Mouse (Mus musculus): Measurements from ENCODE around the gene Tgfbr3. TPM values are rescaled to one million over a fixed set of nuclear protein-coding genes. Genes with fewer than 3 reads are reported as not detected.

Tgfbr3 gene
- total RNA-seq, 1 experiment from 2014 or later = 31.2 TPM

DNA sequence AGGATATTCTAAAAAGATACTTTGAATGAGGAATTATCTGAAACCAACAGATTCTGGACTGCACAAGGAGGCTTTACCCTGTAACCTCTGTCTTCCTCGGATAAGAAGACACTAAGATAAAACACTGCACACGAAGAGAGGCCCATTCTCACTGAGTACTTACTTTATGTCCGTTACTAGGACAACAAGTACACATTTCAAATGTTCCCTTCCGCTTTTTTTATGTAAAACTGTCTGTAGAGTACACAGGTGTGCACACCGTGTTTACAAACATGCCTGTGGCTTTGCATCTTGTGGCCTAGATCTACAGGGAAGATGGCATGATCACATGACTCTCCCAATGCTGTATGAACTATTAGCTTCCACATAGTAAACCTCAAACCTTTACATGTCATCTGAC is 146.6 kb downstream of the Tgfbr3 start:
- no peak for ATAC-seq (replicated peaks; ENCODE audit: insufficient number of reproducible peaks, low FRiP score, low TSS enrichment, poor library complexity, severe bottlenecking)

DNA sequence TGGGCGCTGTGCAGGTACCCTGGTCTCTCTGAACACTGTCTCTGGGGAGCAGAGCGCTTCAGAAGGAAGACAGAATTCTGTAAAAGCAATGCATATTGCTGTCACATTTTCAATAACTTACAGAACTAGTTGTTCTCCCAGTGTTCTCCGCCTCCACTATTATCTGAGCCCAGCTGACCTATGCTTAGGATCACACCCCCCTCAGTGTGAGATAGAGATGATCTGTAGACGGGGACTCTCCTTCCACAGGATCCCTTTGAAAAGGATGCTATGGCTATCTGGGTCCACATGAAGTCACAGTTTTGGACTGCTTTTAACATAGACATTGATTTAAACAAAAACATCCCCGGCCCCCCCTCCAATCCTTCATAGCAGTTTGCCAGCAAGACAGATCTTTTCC is 148.1 kb downstream of the Tgfbr3 start:
- ATAC-seq (replicated peaks; ENCODE audit: insufficient number of reproducible peaks, low FRiP score, low TSS enrichment, poor library complexity, severe bottlenecking) = no peak

DNA sequence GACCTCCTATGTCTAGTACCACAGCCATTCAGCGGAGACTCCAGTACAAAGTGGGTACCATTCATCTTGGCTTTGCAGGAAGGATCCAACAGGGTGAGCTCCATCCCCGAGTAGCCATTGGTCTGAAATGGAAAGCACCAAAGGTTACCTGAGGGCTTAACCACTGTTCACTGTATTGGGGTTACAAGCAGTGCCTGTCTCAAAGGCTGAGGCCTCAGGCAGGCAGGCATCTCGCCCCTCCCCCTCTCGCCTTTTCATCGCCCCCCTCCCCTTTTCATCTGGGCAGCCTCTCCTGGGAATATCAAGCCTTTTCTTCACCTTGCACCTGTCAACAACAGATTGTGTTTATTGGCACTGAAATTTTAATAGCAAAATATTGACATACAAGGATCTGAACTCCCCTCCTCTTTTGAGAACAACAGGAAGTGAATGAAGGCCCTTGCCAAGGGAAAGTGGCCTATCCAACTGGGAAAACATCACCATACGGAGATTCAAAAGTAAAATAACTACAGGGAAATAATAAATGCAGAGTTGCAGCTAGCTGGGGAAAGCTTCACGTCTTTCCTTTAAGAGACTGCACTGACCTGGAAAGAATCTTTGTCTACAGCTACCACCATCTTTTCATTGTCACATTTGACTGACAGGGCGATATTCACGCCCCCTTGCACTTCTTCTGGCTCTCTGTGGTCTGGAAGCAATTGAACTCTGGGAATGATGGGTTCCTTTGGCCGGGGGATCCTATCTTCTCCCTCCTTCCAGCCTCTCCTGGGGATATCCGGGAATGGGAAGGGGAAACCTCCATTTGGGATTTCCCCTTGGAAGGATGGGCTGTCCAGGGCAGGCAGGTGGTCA is 149.4 kb downstream of the Tgfbr3 start:
- no peak for ATAC-seq (replicated peaks; ENCODE audit: insufficient number of reproducible peaks, low FRiP score, low TSS enrichment, poor library complexity, severe bottlenecking)

DNA sequence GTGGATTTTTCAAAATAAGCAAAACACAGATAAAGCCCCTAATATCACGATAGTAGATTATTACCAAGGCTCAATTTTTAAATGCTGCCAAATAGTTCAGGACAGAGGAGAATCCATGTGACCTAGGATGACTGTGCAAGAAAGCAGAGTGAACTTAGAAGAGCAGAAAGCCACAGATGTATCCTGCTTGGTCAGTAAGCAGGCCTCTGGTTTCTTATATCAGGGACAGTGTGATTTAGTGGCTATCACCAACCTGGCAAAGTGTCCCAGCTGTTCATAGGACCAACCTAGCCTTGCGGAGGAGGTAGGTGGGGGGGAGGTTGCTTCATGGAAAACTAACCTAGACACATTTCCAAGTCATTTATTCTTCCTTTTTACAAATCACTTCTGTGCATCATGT is 156.1 kb downstream of the Tgfbr3 start:
- ATAC-seq (replicated peaks; ENCODE audit: insufficient number of reproducible peaks, low FRiP score, low TSS enrichment, poor library complexity, severe bottlenecking) = no peak

- no peak for ATAC-seq (replicated peaks; ENCODE audit: insufficient number of reproducible peaks, low FRiP score, low TSS enrichment, poor library complexity, severe bottlenecking)
Measured at GRCm38 (mm10) chr5:107132231-107132630, 157.2 kb downstream of the Tgfbr3 start.

- no peak for ATAC-seq (replicated peaks; ENCODE audit: insufficient number of reproducible peaks, low FRiP score, low TSS enrichment, poor library complexity, severe bottlenecking)
Measured at GRCm38 (mm10) chr5:107129304-107129703, 160.1 kb downstream of the Tgfbr3 start.

DNA sequence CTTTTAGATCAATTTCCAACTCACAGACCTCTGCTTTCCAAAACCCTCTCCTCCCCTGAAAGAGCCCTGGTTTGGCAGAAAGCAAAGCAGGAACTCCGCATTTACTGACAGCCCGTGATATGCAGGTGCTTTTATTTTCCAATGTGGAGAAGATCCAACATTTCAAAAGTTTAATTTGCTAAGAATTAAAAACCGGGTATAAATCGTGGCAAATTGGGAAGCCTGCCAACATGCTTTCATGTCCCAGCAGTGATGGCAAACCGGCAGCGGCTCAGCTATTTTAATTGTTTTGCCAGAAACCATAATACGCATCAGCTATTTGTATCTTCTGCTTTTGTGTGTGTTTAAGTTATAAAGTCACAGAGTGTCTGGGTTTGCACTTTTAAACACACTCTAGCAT is 162.9 kb downstream of the Tgfbr3 start:
- no peak for ATAC-seq (replicated peaks; ENCODE audit: insufficient number of reproducible peaks, low FRiP score, low TSS enrichment, poor library complexity, severe bottlenecking)

DNA sequence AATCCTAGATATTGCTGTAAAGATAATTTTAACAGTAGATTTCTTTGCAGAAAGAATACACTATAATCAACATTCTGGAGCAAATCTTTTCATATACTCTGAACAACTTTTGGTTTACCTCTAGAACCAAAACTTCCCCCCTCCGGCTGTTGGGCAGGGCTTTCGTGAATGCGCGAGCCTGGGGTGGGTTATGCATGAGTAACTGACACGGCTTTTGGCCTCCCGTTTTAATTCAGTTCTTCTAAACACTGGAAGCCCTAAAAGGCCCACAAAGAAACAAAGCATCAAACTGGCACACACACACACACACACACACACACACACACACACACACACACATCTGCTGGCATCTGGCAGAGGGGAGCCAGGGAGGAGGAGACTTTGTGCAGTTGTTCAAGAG is 164.3 kb downstream of the Tgfbr3 start:
- ATAC-seq (replicated peaks; ENCODE audit: insufficient number of reproducible peaks, low FRiP score, low TSS enrichment, poor library complexity, severe bottlenecking) = no peak

GRCm38 (mm10) chr5:107124531-107124930 is 164.9 kb downstream of the Tgfbr3 start:
- ATAC-seq (replicated peaks; ENCODE audit: insufficient number of reproducible peaks, low FRiP score, low TSS enrichment, poor library complexity, severe bottlenecking) = no peak

DNA sequence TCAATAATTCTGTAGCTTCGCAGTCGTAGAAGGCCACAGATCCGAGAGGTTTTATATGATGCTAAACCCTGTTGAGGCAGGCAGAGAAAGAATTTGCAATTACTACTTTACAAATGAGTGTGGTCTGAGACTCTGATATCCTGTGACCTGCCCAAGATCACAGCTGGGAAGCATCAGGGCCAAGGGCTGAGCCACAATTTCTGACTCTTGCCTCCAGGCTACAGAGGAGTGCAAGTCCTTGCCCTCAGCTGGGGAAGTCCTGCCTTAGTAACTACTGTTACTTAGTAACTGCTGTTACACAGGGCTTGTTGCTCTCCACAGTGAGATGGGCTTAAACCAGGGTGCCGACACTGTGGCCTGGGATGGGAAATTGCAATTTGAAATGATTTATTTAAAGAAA is 166.8 kb downstream of the Tgfbr3 start:
- ATAC-seq (replicated peaks; ENCODE audit: insufficient number of reproducible peaks, low FRiP score, low TSS enrichment, poor library complexity, severe bottlenecking) = no peak

GRCm38 (mm10) chr5:107121086-107121485 is 168.3 kb downstream of the Tgfbr3 start:
- no peak for ATAC-seq (replicated peaks; ENCODE audit: insufficient number of reproducible peaks, low FRiP score, low TSS enrichment, poor library complexity, severe bottlenecking)

- no peak for ATAC-seq (replicated peaks; ENCODE audit: insufficient number of reproducible peaks, low FRiP score, low TSS enrichment, poor library complexity, severe bottlenecking)
Measured at GRCm38 (mm10) chr5:107120624-107121023, 168.8 kb downstream of the Tgfbr3 start.

DNA sequence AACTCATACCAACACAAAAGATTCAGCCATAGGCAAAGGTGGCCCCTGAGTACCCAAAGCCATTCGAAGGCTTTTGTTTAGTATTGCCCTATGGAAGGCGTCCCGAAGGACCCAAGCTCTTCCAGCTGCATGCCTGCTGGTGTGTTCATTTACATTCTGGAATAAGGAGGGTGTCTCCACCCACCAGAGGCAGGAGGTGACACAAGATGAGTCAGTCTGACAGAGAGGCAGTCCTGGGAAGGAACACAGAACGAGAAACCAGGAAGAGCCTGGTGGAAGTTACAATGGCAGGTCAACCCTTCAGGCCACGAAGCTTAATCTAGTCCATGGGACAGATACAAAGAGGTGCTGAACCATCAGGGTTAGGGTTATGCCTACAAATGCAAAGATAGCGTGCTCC is 169.5 kb downstream of the Tgfbr3 start:
- no peak for ATAC-seq (replicated peaks; ENCODE audit: insufficient number of reproducible peaks, low FRiP score, low TSS enrichment, poor library complexity, severe bottlenecking)

DNA sequence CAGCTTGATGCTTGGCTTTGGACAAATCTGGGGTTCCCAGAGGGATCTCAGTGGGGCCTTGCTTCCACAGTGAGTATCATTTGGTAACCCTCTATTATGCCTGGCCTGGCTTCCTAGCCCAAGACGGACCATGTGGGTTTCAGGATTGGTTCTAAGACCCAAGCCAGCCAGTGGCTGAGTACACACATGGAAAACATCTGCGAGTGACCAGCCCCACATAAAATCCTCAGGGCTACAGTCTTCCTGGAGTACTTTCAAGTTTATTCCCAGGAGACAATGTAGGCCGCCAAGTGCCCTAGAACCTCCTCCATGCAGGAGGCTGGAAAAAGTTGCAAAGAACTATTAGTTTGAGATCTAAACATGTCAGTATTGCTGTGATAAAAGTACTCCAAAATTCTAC is 172.6 kb downstream of the Tgfbr3 start:
- ATAC-seq (replicated peaks; ENCODE audit: insufficient number of reproducible peaks, low FRiP score, low TSS enrichment, poor library complexity, severe bottlenecking) = no peak

- ATAC-seq (replicated peaks; ENCODE audit: insufficient number of reproducible peaks, low FRiP score, low TSS enrichment, poor library complexity, severe bottlenecking) = no peak
Measured at GRCm38 (mm10) chr5:107112656-107113275, 176.7 kb downstream of the Tgfbr3 start.

GRCm38 (mm10) chr5:107111802-107112201 is 177.6 kb downstream of the Tgfbr3 start:
- no peak for ATAC-seq (replicated peaks; ENCODE audit: insufficient number of reproducible peaks, low FRiP score, low TSS enrichment, poor library complexity, severe bottlenecking)

DNA sequence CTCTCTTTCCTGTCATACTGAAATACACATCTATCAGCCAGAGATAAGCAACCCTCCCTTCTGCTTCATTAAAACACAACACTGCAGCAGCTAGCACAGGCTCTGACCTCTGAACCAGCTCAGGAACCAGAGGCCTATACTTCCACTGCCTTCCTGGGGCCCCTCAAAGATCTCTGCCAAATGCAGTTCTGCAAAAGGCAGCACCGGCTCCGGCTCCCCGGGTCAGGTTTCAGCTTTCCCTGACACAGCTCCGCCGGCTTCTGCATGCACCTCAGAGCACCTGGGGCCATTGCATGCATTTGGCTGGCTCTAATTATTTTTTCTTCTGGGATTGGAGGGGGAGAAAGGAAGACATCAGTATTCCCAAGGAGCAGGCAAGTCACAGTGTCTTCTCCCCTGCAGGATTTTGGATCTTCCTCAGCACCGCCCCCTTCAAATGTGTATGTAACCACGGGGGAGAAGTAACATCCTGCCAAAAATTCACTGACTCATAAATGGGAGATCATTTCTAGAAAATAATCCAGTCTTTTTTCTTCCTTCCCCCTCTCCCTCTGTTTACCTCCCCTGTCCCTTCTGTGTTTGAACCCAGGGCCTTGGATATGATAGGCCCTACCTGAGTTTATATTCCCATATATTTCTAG is 178.4 kb downstream of the Tgfbr3 start:
- no peak for ATAC-seq (replicated peaks; ENCODE audit: insufficient number of reproducible peaks, low FRiP score, low TSS enrichment, poor library complexity, severe bottlenecking)

DNA sequence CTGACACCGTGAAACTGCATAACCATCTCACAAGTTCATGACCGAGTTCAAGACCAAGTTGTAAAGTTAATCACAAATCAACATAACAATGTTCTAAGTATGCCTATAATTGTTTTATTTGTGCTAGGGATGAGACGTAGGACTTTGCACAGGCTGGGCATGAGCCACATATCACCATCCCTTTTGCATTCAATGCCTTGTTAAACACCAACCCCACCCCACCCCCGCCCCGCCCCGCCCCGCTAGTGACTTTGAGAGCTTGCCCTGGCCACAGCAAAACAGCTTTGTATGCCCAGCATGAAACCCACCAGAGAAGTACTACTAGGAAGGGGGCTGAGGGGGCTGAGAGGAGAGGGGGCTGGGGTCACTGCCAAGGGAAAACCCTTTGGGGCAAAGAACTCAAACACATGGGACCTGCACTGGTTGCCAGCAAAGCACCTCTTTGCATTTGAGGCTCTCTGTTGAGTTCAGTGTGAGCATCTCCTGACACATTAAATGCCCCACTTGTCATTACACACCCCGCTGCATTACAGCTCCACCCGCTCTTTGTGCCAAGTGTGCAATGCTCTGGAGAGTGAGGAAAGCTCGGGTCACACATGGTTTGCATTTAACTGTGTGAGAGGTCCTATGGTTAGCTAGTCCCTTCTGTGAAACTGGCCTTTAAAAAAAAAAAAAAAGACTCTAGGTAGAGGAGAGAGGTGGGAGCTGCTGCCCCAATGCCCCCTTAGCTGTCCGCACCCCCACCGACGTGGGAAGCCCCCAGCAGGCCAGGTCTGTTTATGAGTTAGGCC is 179.1 kb downstream of the Tgfbr3 start:
- no peak for ATAC-seq (replicated peaks; ENCODE audit: insufficient number of reproducible peaks, low FRiP score, low TSS enrichment, poor library complexity, severe bottlenecking)

GRCm38 (mm10) chr5:107109416-107109815 is 180.0 kb downstream of the Tgfbr3 start:
- no peak for ATAC-seq (replicated peaks; ENCODE audit: insufficient number of reproducible peaks, low FRiP score, low TSS enrichment, poor library complexity, severe bottlenecking)

Measured in monocyte, adult 5-6 weeks (primary cell).